Mouse (Mus musculus) embryonic facial prominence, embryonic 13.5 days (tissue): ENCODE data around the gene Rnf213. TPM values are rescaled to one million over a fixed set of nuclear protein-coding genes. Genes with fewer than 3 reads are reported as not detected.

Source experiments
- ATAC-seq: fragments of 200-750 bp; cut with Nextera tagmentation; 2 replicates; pipeline ENCODE4 v1.8.0; 2017; ENCODE audit warnings: low read depth; ENCODE audit not compliant: insufficient number of reproducible peaks, insufficient read depth, low FRiP score, low TSS enrichment
- H3K27ac ChIP-seq: fragments of 300-500 bp; sonication (generic); 2 replicates; pipeline ENCODE4 v1.5.1; 2015; ENCODE audit warnings: moderate library complexity, mild to moderate bottlenecking, inconsistent platforms
- H3K27me3 ChIP-seq: fragments of 300-500 bp; sonication (generic); 2 replicates; pipeline ENCODE4 v1.6.1; 2015; ENCODE audit warnings: mild to moderate bottlenecking, inconsistent platforms
- H3K36me3 ChIP-seq: fragments of 300-500 bp; sonication (generic); 2 replicates; pipeline ENCODE4 v1.6.1; 2015; ENCODE audit warnings: mild to moderate bottlenecking, inconsistent platforms
- H3K4me1 ChIP-seq: fragments of 300-500 bp; sonication (generic); 2 replicates; pipeline ENCODE4 v1.6.1; 2015; ENCODE audit warnings: inconsistent platforms
- H3K4me2 ChIP-seq: fragments of 300-500 bp; sonication (generic); 2 replicates; pipeline ENCODE4 v1.6.1; 2015; ENCODE audit warnings: moderate library complexity, mild to moderate bottlenecking, inconsistent platforms
- H3K4me3 ChIP-seq: fragments of 300-500 bp; sonication (generic); 2 replicates; pipeline ENCODE4 v1.5.1; 2015; ENCODE audit warnings: mild to moderate bottlenecking, inconsistent platforms
- H3K9ac ChIP-seq: fragments of 300-500 bp; sonication (generic); 2 replicates; pipeline ENCODE4 v1.6.1; 2015; ENCODE audit warnings: mild to moderate bottlenecking, inconsistent platforms
- H3K9me3 ChIP-seq: fragments of 300-500 bp; sonication (generic); 2 replicates; pipeline ENCODE4 v1.6.1; 2016; ENCODE audit warnings: inconsistent platforms
- WGBS: fragments of 180-500 bp; shearing (Covaris S2); methylation state at CpG from one replicate; pipeline ENCODE4 v1.1.7; 2015; ENCODE audit warnings: mixed read lengths; 5-methylcytosine and 5-hydroxymethylcytosine counted together
- polyA plus RNA-seq: library from polyadenylated mRNA; unstranded; fragments of >200 nt; fragmentation: Nextera tagmentation; extraction: Ambion mirVana; gene quantifications from 2 replicates; pipeline ENCODE4 v1.2.1, GENCODE M21; 2015

The Rnf213 gene
- polyA plus RNA-seq, 1 experiment from 2014 or later, result 2.1 TPM

DNA sequence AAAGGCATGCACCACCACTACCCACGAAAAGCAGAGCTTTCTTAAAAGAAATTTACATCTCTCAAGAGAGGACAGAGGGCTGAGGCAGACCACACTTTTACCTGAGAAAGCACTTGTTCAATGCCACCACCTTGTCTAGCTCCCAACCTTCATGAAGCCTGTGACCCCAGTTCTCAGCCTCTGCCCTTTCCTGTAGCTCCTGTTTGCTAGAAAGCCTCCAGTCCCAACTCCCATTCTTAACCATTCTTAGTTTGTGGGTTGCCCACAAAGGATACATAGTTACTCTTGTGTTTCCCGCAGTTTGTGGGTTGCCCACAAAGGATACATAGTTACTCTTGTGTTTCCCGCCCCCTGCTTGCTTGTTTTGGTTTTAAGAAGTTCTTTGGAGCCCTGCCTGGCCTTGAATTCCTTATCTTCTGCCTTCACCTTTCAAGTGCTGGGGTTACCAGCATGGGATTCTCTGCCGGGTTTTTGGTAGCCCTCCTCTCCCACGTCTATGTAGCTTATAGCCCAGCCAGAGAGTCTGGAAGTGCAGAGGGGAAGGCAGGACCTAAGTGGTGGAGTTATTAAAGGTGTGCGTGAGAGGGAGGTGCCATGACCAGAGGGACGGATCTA lies 1.4 kb upstream of the Rnf213 start:
- Histone ChIP-seq H3K4me2 (peak overlapping the region; percentile 97), H3K9me3 (no peaks in the 10 kb centered on the region), H3K9ac (no peak overlapping the region), H3K4me1 (peaks cover 32% of the 10 kb centered on the region), H3K27me3 (peaks cover 92% of the 10 kb centered on the region), H3K36me3 (no peaks in the 10 kb centered on the region), H3K4me3 (peak overlapping the region; percentile 66), H3K27ac (no peak overlapping the region)
- no peak for ATAC-seq
- WGBS, result 37% methylated on average over 7 of the region's 7 CpGs

DNA sequence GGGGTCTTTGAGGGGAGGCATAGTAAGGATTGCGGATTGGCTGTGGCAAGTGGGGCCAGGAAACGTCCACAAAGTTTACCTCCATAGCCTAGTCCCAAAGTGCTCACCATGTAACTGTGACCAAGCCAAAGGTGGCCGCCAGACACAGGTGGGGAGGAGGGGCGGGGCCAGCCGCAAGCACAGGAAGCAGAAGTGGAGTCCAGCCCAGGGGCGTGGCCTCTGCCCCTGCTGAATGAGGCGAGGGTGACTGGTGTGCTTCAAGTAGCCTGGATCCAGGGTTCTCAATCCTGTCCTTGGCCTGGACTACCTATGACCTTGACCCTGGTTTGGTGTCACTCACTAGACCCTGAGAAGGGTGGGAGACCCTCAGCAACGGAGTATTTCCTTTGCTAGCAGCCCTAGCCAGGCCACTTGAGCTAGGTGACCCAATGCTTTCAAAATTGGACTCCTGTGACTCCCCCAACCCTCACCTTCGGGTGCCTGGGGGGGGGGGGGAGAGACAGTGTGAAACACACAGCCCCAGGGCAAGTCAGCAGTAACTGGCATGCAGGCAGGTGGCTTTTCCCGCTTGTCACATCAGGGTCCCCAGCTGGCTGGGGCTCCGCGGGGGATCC lies 792 bp upstream of the Rnf213 start:
- no peak for ATAC-seq
- H3K9ac ChIP-seq, result no peak overlapping the region
- 3% methylated on average over 12 of the region's 12 CpGs for WGBS
- no peaks in the 10 kb centered on the region for H3K36me3 ChIP-seq
- peaks cover 32% of the 10 kb centered on the region for H3K4me1 ChIP-seq
- peak overlapping the region; percentile 84 for H3K4me2 ChIP-seq
- peak overlapping the region; percentile 56 for H3K4me3 ChIP-seq
- peaks cover 97% of the 10 kb centered on the region for H3K27me3 ChIP-seq
- no peaks in the 10 kb centered on the region for H3K9me3 ChIP-seq
- no peak overlapping the region for H3K27ac ChIP-seq

DNA sequence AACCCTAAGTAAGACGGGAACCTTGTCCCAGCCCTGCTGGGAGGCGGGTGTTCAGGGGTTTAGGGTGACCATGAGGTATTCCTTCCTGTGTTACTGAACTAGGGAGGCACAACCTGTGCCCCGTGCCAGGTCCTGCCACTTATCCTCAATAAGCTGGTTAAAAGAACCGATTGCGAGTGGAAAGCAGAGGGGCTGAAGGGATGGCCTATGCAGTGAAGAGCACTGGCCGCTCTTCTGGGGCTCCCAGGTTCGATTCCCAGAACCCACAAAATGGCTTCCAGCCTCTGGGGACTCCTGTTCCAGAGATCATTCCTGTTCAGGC lies 544 bp downstream of the Rnf213 start:
- 22% methylated on average over 7 of the region's 7 CpGs for WGBS
- peak overlapping the region; percentile 57 for H3K9ac ChIP-seq
- peak overlapping the region; percentile 84 for H3K4me2 ChIP-seq
- H3K4me1 ChIP-seq, result peaks cover 32% of the 10 kb centered on the region
- H3K4me3 ChIP-seq, result peak overlapping the region; percentile 56
- H3K27ac ChIP-seq, result no peak overlapping the region
- peaks cover 91% of the 10 kb centered on the region for H3K27me3 ChIP-seq
- ATAC-seq, result no peak
- H3K36me3 ChIP-seq, result no peaks in the 10 kb centered on the region
- no peaks in the 10 kb centered on the region for H3K9me3 ChIP-seq

DNA sequence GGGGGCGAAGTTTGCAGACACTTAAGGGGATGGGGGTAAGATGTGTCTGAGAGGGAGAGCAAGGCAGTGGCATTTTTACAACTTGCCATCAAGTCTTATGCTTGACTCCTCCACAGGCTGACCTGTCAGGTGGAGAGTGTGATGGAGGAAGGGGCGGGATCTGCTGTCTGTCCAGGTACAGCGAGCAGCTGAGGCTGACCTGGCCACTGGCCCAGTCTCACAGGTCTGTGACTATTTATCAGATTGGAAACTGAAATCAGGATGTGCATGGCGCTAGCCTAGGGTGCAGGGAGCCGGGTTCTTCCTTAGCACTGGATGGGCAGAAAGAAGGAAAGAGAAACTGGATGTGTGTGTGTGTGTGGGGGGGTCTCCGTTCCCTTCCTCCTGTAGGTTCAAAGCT lies 1.3 kb downstream of the Rnf213 start:
- WGBS, result 43% methylated on average over 6 of the region's 6 CpGs

DNA sequence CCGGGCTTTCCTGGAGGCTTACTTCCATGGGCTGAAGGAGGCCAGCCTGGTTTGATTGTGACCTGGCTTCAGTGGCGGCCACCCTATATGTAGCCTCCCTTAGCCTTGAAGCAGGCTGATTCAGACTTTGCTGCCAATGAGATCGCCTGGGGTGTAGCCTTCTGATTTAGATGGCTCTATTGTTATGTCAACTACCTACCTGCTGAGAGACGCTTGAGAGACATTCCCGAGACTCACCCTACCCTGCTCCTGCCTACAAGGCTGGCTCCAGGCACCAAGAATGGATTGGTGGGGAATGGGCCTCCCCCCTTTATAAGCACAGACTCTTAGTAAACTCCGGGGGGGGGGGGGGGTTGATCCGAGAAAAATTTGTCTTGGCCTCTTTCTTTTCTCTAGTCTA lies 2.5 kb downstream of the Rnf213 start:
- H3K36me3 ChIP-seq, result no peaks in the 10 kb centered on the region
- peaks cover 72% of the 10 kb centered on the region for H3K27me3 ChIP-seq
- no peak overlapping the region for H3K27ac ChIP-seq
- peaks cover 24% of the 10 kb centered on the region for H3K4me1 ChIP-seq
- 8% methylated on average over 7 of the region's 7 CpGs for WGBS
- no peaks in the 10 kb centered on the region for H3K9me3 ChIP-seq
- H3K4me2 ChIP-seq, result no peak overlapping the region
- H3K4me3 ChIP-seq, result no peak overlapping the region
- no peak overlapping the region for H3K9ac ChIP-seq
- ATAC-seq, result no peak

More for the DNA sequence above, 1.3 kb downstream of the Rnf213 start:
- Histone ChIP-seq H3K4me1 (peaks cover 32% of the 10 kb centered on the region), H3K36me3 (no peaks in the 10 kb centered on the region), H3K27me3 (peaks cover 84% of the 10 kb centered on the region), H3K9me3 (no peaks in the 10 kb centered on the region), H3K9ac (no peak overlapping the region), H3K27ac (no peak overlapping the region), H3K4me2 (no peak overlapping the region), H3K4me3 (no peak overlapping the region)
- ATAC-seq, result no peak

DNA sequence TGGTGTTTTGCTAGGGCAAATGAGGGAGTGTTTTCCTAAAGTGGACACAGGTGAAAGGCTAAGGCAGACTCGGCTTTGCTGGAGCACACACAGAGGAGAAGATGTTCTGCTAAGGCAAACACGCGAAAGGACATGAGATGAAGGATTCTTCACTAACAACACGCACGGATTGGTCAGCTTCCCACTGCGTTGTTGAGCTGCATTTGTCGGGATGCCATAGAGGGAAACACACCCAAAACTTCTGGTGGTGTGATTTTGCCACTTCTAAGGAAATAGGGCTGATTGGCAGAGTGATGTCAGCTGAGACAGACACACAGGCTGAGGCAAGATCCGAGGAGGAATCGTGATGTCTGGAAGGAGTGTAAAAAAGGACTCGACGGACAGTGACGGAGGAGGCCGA lies 3.0 kb downstream of the Rnf213 start:
- Histone ChIP-seq H3K4me1 (peaks cover 19% of the 10 kb centered on the region), H3K9me3 (no peaks in the 10 kb centered on the region), H3K4me2 (no peak overlapping the region), H3K27me3 (peaks cover 66% of the 10 kb centered on the region), H3K27ac (no peak overlapping the region), H3K36me3 (no peaks in the 10 kb centered on the region), H3K9ac (no peak overlapping the region), H3K4me3 (no peak overlapping the region)
- WGBS, result 16% methylated on average over 13 of the region's 13 CpGs
- ATAC-seq, result no peak

DNA sequence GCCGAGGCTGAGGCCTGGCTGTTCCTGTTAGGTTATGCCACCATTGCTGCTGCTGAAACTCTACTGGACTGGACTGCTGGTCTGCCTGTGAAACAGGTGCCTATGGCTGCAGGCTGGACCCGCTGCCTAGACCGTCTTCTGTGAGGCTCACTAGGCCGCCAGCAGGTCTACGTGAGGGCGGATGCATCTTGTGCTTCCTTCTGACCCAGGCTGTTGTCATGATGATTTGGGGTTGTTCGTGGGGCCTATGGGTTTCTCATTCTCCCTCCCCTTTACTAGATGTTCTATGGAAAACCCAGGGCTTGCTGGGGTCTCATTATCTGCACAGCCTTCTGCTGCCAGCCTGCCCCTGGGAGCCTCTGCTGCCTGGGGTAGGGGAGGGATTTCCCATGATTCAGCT lies 3.6 kb downstream of the Rnf213 start:
- no peak overlapping the region for H3K4me2 ChIP-seq
- H3K4me3 ChIP-seq, result no peak overlapping the region
- peaks cover 13% of the 10 kb centered on the region for H3K4me1 ChIP-seq
- no peak for ATAC-seq
- H3K27ac ChIP-seq, result no peak overlapping the region
- 40% methylated on average over 7 of the region's 7 CpGs for WGBS
- H3K9ac ChIP-seq, result no peak overlapping the region
- H3K27me3 ChIP-seq, result peaks cover 61% of the 10 kb centered on the region
- no peaks in the 10 kb centered on the region for H3K9me3 ChIP-seq
- no peaks in the 10 kb centered on the region for H3K36me3 ChIP-seq

DNA sequence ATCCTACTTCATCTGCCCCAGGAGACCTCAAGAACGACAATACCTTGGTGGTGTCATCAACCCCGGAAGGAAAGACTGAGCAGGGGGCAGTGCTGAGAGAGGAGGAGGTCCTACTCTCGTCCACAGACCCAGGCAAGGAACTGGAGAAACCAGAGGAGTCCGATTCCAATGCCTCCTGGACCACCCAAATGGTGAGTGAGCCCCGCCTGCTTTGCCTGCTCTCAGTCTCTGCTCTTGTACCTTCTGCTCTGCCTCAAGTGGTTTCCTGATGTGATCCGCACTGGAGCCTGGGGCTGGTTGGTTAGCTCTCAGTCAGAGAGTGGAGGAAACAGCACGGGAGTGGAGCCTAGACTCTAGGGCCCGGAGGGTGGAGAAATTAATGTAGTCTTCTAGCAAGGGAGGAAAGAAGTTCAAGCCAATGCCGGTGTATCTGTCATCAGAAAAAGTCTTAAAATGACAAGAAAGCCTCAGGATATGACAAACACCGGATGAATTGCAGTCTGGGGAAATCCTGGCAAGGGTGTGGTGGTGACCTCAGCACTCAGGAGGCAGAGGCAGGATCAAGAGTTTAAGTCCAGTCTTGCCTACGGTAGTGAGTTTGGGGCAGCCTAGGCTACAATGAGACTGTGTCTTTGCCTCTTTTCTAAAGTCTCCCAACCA lies 9.7 kb downstream of the Rnf213 start:
- no peaks in the 10 kb centered on the region for H3K36me3 ChIP-seq
- ATAC-seq, result no peak
- H3K27ac ChIP-seq, result no peak overlapping the region
- no peak overlapping the region for H3K4me3 ChIP-seq
- no peak overlapping the region for H3K4me2 ChIP-seq
- no peak overlapping the region for H3K9ac ChIP-seq
- H3K4me1 ChIP-seq, result no peaks in the 10 kb centered on the region; the same call in 1 of the 2 replicates
- 35% methylated on average over 11 of the region's 11 CpGs for WGBS
- H3K27me3 ChIP-seq, result peaks cover 6% of the 10 kb centered on the region; the same call in 1 of the 2 replicates
- no peaks in the 10 kb centered on the region for H3K9me3 ChIP-seq

DNA sequence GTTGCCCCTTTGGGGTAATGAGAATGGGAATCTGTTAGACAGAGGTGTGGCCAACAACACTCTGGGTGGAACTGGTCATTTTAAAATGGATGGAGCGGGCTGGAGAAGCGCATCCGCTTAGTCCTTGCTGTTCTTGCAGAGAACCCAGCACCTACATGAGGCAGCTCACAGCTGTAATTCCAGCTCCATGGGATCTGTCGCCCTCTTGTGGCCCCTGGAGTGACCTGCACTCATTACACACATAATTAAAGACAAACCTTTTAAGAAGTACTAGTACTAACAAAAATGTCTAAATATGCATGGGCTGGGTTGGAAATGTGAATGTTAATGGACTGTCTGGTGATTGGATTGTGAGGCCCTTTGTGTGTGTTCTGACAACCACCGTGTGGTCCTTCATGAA lies 11.7 kb downstream of the Rnf213 start:
- no peak for ATAC-seq
- 50% methylated on average over 5 of the region's 5 CpGs for WGBS
- Histone ChIP-seq H3K27me3 (no peaks in the 10 kb centered on the region; the same call in 1 of the 2 replicates), H3K36me3 (no peaks in the 10 kb centered on the region), H3K9me3 (no peaks in the 10 kb centered on the region), H3K4me1 (no peaks in the 10 kb centered on the region; the same call in 1 of the 2 replicates), H3K27ac (no peak overlapping the region), H3K4me3 (no peak overlapping the region), H3K9ac (no peak overlapping the region), H3K4me2 (no peak overlapping the region)

DNA sequence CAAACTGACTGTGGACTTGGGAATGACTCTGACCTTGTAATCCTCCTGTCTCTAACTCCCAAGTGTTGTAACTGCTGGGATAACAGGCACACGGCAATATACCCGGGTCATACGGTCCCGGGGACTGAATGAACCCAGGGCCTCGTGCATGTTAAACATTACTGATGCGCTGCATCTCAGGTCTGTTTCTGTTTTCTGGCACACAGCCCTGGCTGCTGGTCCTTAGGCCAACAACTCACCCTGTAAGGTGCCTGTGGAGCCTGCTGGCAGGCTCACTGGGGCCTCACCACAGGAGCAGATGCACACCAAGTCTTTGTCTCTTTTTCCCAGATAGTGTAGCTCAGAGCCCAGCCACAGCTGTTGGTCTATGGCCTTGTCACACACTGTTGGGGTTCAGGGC lies 14.5 kb downstream of the Rnf213 start:
- no peak for ATAC-seq
- Histone ChIP-seq H3K4me3 (no peak overlapping the region), H3K36me3 (no peaks in the 10 kb centered on the region), H3K9me3 (no peaks in the 10 kb centered on the region), H3K27ac (no peak overlapping the region), H3K27me3 (no peaks in the 10 kb centered on the region; the same call in 1 of the 2 replicates), H3K9ac (no peak overlapping the region), H3K4me2 (no peak overlapping the region), H3K4me1 (peaks cover 4% of the 10 kb centered on the region; the same call in 1 of the 2 replicates)
- WGBS, result 84% methylated on average over 6 of the region's 6 CpGs

DNA sequence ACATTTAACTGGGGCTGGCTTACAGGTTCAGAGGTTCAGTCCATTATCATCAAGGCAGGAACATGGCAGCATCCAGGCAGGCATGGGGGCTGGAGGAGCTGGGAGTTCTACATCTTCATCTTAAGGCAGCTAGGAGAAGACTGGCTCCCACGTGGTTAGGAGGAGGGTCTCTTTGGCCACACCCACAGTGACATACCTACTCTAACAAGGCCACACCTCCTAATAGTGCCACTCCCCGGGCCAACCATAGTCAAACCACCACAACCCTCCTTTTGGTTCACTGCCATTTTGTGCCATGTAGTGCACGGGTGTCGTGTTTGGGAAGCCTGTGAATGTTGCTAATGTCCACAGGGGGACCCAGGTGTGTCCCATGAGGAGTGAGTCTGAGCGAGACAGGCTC lies 15.1 kb downstream of the Rnf213 start:
- H3K9me3 ChIP-seq, result no peaks in the 10 kb centered on the region
- 49% methylated on average over 5 of the region's 5 CpGs for WGBS
- H3K36me3 ChIP-seq, result no peaks in the 10 kb centered on the region
- ATAC-seq, result no peak
- peaks cover 4% of the 10 kb centered on the region; the same call in 1 of the 2 replicates for H3K4me1 ChIP-seq
- H3K27ac ChIP-seq, result no peak overlapping the region
- no peak overlapping the region for H3K4me3 ChIP-seq
- H3K9ac ChIP-seq, result no peak overlapping the region
- H3K27me3 ChIP-seq, result no peaks in the 10 kb centered on the region; the same call in 1 of the 2 replicates
- H3K4me2 ChIP-seq, result no peak overlapping the region
